Comparison of ENCODE assay signal across 9 mouse cellular contexts in the genomic region with DNA sequence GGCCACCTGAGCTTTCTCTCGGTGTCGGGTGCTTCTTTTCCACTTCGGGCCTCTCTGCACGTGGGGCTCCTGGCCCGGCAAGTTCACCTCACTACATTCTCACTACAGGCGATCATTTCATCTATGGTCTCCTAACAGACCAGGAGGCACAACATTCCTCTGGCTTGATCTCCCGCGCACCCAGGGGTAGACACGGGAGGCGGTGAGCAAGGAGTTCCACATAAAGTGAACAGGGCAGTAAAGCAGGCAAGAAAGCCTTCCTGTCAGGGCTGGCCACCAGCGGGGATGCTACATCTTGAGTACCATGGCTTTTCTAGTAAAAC. TPM values are rescaled to one million over a fixed set of nuclear protein-coding genes. Genes with fewer than 3 reads are reported as not detected.
DNase-seq lines count a peak whose midpoint lies in the region; ATAC-seq and TF ChIP-seq lines count a peak whose summit lies in the region.
"Had no signal": no experiment of that assay in that cellular context is flagged by ENCODE, and none has a peak within 500 bp of the region (broad histone marks: within the 10 kb centered on the region; RNA-seq: fewer than 3 reads in every experiment).

No protein-coding gene starts in this region.

- no peaks in the 10 kb centered on the region for H3K27me3 ChIP-seq in hindbrain, embryonic 11.5 days (ENCODE audit: control insufficient read depth, insufficient read depth, low read length)
- H3K27me3 ChIP-seq in hindbrain, embryonic 14.5 days (ENCODE audit: control insufficient read depth, insufficient read depth, low read length), result no peaks in the 10 kb centered on the region
- H3K27me3 ChIP-seq in midbrain, embryonic 12.5 days, result no peaks in the 10 kb centered on the region
- no peaks in the 10 kb centered on the region for H3K27me3 ChIP-seq in midbrain, embryonic 16.5 days (ENCODE audit: control insufficient read depth, insufficient read depth, low read depth, low read length)
- no peaks in the 10 kb centered on the region for H3K27me3 ChIP-seq in embryonic facial prominence, embryonic 13.5 days
- no peaks in the 10 kb centered on the region for H3K27me3 ChIP-seq in limb, embryonic 14.5 days (ENCODE audit: control insufficient read depth, insufficient read depth, low read length)

- H3K9ac ChIP-seq in hindbrain, embryonic 11.5 days (ENCODE audit: low read depth, low read length), result no peak overlapping the region; the same call in 1 of the 2 replicates
- H3K9ac ChIP-seq in hindbrain, embryonic 14.5 days, result no peak overlapping the region
- no peak overlapping the region for H3K9ac ChIP-seq in midbrain, embryonic 12.5 days (replicated peaks)
- H3K9ac ChIP-seq in midbrain, embryonic 16.5 days (ENCODE audit: low read depth, low read length), result no peak overlapping the region; the same call in 1 of the 2 replicates
- H3K9ac ChIP-seq in embryonic facial prominence, embryonic 13.5 days, result 0 out of 2 replicates have a peak overlapping the region, but pooled peaks have one; percentile 32
- no peak overlapping the region for H3K9ac ChIP-seq in limb, embryonic 14.5 days (ENCODE audit: low read depth, low read length, severe bottlenecking)

- no peak for DNase-seq in hindbrain, embryonic 11.5 days (ENCODE audit: low spot score)
- DNase-seq in hindbrain, embryonic 14.5 days (ENCODE audit: low spot score), result no peak
- no peak for DNase-seq in limb, embryonic 14.5 days (ENCODE audit: low spot score)
- DNase-seq: adrenal gland, postnatal 25 days; cerebellum, adult 11-12 months had no signal

- WGBS in hindbrain, embryonic 11.5 days, result 48% methylated on average over 11 of the region's 11 CpGs
- WGBS in hindbrain, embryonic 14.5 days, result 39% methylated on average over 11 of the region's 11 CpGs
- WGBS in midbrain, embryonic 12.5 days, result 50% methylated on average over 11 of the region's 11 CpGs
- 43% methylated on average over 11 of the region's 11 CpGs for WGBS in midbrain, embryonic 16.5 days
- WGBS in embryonic facial prominence, embryonic 13.5 days, result 44% methylated on average over 11 of the region's 11 CpGs
- 27% methylated on average over 11 of the region's 11 CpGs for WGBS in limb, embryonic 14.5 days

- no peaks in the 10 kb centered on the region for H3K36me3 ChIP-seq in hindbrain, embryonic 11.5 days (ENCODE audit: control insufficient read depth, insufficient read depth, low read length)
- H3K36me3 ChIP-seq in hindbrain, embryonic 14.5 days (replicated peaks; ENCODE audit: control insufficient read depth, insufficient read depth), result no peaks in the 10 kb centered on the region
- H3K36me3 ChIP-seq in midbrain, embryonic 12.5 days, result no peaks in the 10 kb centered on the region
- H3K36me3 ChIP-seq in midbrain, embryonic 16.5 days (ENCODE audit: control insufficient read depth, insufficient read depth, low read length), result no peaks in the 10 kb centered on the region
- H3K36me3 ChIP-seq in embryonic facial prominence, embryonic 13.5 days, result no peaks in the 10 kb centered on the region
- H3K36me3 ChIP-seq in limb, embryonic 14.5 days (ENCODE audit: control insufficient read depth, insufficient read depth, low read length), result no peaks in the 10 kb centered on the region

- no peak overlapping the region for H3K4me3 ChIP-seq in hindbrain, embryonic 11.5 days (ENCODE audit: low read depth, low read length)
- no peak overlapping the region for H3K4me3 ChIP-seq in hindbrain, embryonic 14.5 days (replicated peaks; ENCODE audit: low read length)
- no peak overlapping the region for H3K4me3 ChIP-seq in midbrain, embryonic 12.5 days
- H3K4me3 ChIP-seq in midbrain, embryonic 16.5 days (ENCODE audit: low read depth, low read length), result no peak overlapping the region
- no peak overlapping the region for H3K4me3 ChIP-seq in embryonic facial prominence, embryonic 13.5 days
- H3K4me3 ChIP-seq in limb, embryonic 14.5 days (replicated peaks; ENCODE audit: low read length), result no peak overlapping the region

- TF ChIP-seq POLR2A in limb, embryonic 14.5 days (IDR thresholded peaks at IDR 0.05; ENCODE audit: borderline replicate concordance, extremely low read depth, insufficient read depth, insufficient read length), result no peak

- H3K4me2 ChIP-seq in hindbrain, embryonic 11.5 days (replicated peaks; ENCODE audit: low read depth, low read length), result no peak overlapping the region
- H3K4me2 ChIP-seq in hindbrain, embryonic 14.5 days (replicated peaks), result no peak overlapping the region
- H3K4me2 ChIP-seq in midbrain, embryonic 12.5 days (replicated peaks), result no peak overlapping the region
- H3K4me2 ChIP-seq in midbrain, embryonic 16.5 days (ENCODE audit: low read length), result no peak overlapping the region
- H3K4me2 ChIP-seq in embryonic facial prominence, embryonic 13.5 days, result peak overlapping the region; percentile 14; the same call in 1 of the 2 replicates
- 0 out of 2 replicates have a peak overlapping the region, but pooled peaks have one; percentile 3 for H3K4me2 ChIP-seq in limb, embryonic 14.5 days (replicated peaks; ENCODE audit: low read depth, low read length, severe bottlenecking)

- H3K9me3 ChIP-seq in hindbrain, embryonic 11.5 days (ENCODE audit: control insufficient read depth, low read length), result no peaks in the 10 kb centered on the region
- no peaks in the 10 kb centered on the region for H3K9me3 ChIP-seq in hindbrain, embryonic 14.5 days (ENCODE audit: control insufficient read depth, low read length)
- H3K9me3 ChIP-seq in midbrain, embryonic 12.5 days, result no peaks in the 10 kb centered on the region
- no peaks in the 10 kb centered on the region for H3K9me3 ChIP-seq in midbrain, embryonic 16.5 days (replicated peaks; ENCODE audit: control insufficient read depth, low read length, poor library complexity, severe bottlenecking)
- H3K9me3 ChIP-seq in embryonic facial prominence, embryonic 13.5 days, result no peaks in the 10 kb centered on the region
- no peaks in the 10 kb centered on the region for H3K9me3 ChIP-seq in limb, embryonic 14.5 days (ENCODE audit: control insufficient read depth, low read length)

- H3K27ac ChIP-seq in hindbrain, embryonic 11.5 days (ENCODE audit: low read depth, low read length), result peak overlapping the region; percentile 58
- no peak overlapping the region for H3K27ac ChIP-seq in hindbrain, embryonic 14.5 days
- peak overlapping the region; percentile 17; the same call in 1 of the 2 replicates for H3K27ac ChIP-seq in midbrain, embryonic 12.5 days (replicated peaks)
- no peak overlapping the region for H3K27ac ChIP-seq in midbrain, embryonic 16.5 days (ENCODE audit: low read length)
- H3K27ac ChIP-seq in embryonic facial prominence, embryonic 13.5 days, result no peak overlapping the region
- 0 out of 2 replicates have a peak overlapping the region, but pooled peaks have one; percentile 34 for H3K27ac ChIP-seq in limb, embryonic 14.5 days (replicated peaks; ENCODE audit: low read depth, low read length)

- peak; percentile 10; the same call in 1 of the 2 replicates for ATAC-seq in hindbrain, embryonic 11.5 days (ENCODE audit: low FRiP score)
- ATAC-seq in hindbrain, embryonic 14.5 days (ENCODE audit: low FRiP score), result no peak
- peak; percentile 1; the same call in 1 of the 2 replicates for ATAC-seq in midbrain, embryonic 12.5 days (ENCODE audit: low FRiP score, low read depth)
- ATAC-seq in midbrain, embryonic 16.5 days, result no peak; the same call in 1 of the 2 replicates
- no peak for ATAC-seq in embryonic facial prominence, embryonic 13.5 days (ENCODE audit: insufficient number of reproducible peaks, insufficient read depth, low FRiP score, low TSS enrichment, low read depth)
- ATAC-seq in limb, embryonic 14.5 days (ENCODE audit: low FRiP score, low read depth), result no peak
- no peak for ATAC-seq in cerebellum, adult (ENCODE audit: insufficient number of reproducible peaks, low FRiP score, low TSS enrichment)

- H3K4me1 ChIP-seq in hindbrain, embryonic 11.5 days (replicated peaks; ENCODE audit: control insufficient read depth, insufficient read depth, low read length), result peaks cover 2% of the 10 kb centered on the region; the same call in 1 of the 2 replicates
- no peaks in the 10 kb centered on the region for H3K4me1 ChIP-seq in hindbrain, embryonic 14.5 days (replicated peaks; ENCODE audit: control insufficient read depth, insufficient read depth, low read length)
- H3K4me1 ChIP-seq in midbrain, embryonic 12.5 days, result peaks cover 14% of the 10 kb centered on the region; the same call in 1 of the 2 replicates
- 0 out of 2 replicates have a peak, but pooled peaks cover 2% of the 10 kb centered on the region for H3K4me1 ChIP-seq in midbrain, embryonic 16.5 days (ENCODE audit: control insufficient read depth, insufficient read depth, low read length)
- peaks cover 9% of the 10 kb centered on the region for H3K4me1 ChIP-seq in embryonic facial prominence, embryonic 13.5 days
- H3K4me1 ChIP-seq in limb, embryonic 14.5 days (ENCODE audit: control insufficient read depth, insufficient read depth, low read length), result peaks cover 13% of the 10 kb centered on the region

RNA-seq across cellular contexts. Expression of a gene that starts 15.0 kb away (rescaled TPM):
- 5.9 and 6.6 TPM in 2 replicates for polyA plus RNA-seq in hindbrain, embryonic 11.5 days (2014; fragmentation: Nextera tagmentation; extraction: Ambion mirVana)
- 5.8 and 8.0 TPM in 2 replicates for polyA plus RNA-seq in hindbrain, embryonic 14.5 days (2014; fragmentation: Nextera tagmentation; extraction: Ambion mirVana)
- polyA plus RNA-seq in midbrain, embryonic 12.5 days (2016; fragmentation: Nextera tagmentation; extraction: Ambion mirVana), result 15.4 and 16.9 TPM in 2 replicates
- polyA plus RNA-seq in midbrain, embryonic 16.5 days (2015; fragmentation: Nextera tagmentation; extraction: Ambion mirVana), result 4.5 and 4.9 TPM in 2 replicates
- 4.2 and 5.9 TPM in 2 replicates for polyA plus RNA-seq in embryonic facial prominence, embryonic 13.5 days (2015; fragmentation: Nextera tagmentation; extraction: Ambion mirVana)
- 34.3 and 44.9 TPM in 2 replicates for polyA plus RNA-seq in limb, embryonic 14.5 days (2012; rRNA removed)
- polyA plus RNA-seq in limb, embryonic 14.5 days (2014; fragmentation: Nextera tagmentation; extraction: Ambion mirVana), result 6.6 and 11.1 TPM in 2 replicates

Comparison
In these comparisons a context has a peak if more than half of its experiments do, and no peak if none do; other contexts are left out.
1. ATAC-seq: peak in hindbrain, embryonic 11.5 days (single experiment) and midbrain, embryonic 12.5 days (single experiment); none in hindbrain, embryonic 14.5 days (single experiment), midbrain, embryonic 16.5 days (single experiment), embryonic facial prominence, embryonic 13.5 days (single experiment), limb, embryonic 14.5 days (single experiment) and cerebellum, adult (single experiment).
2. H3K27ac ChIP-seq: peak in hindbrain, embryonic 11.5 days (single experiment), midbrain, embryonic 12.5 days (single experiment) and limb, embryonic 14.5 days (single experiment); none in hindbrain, embryonic 14.5 days (single experiment), midbrain, embryonic 16.5 days (single experiment) and embryonic facial prominence, embryonic 13.5 days (single experiment).
3. H3K4me2 ChIP-seq: peak in embryonic facial prominence, embryonic 13.5 days (single experiment) and limb, embryonic 14.5 days (single experiment); none in hindbrain, embryonic 11.5 days (single experiment), hindbrain, embryonic 14.5 days (single experiment), midbrain, embryonic 12.5 days (single experiment) and midbrain, embryonic 16.5 days (single experiment).